Mouse (Mus musculus) olfactory bulb, adult 2 months (tissue): ENCODE measurements around the gene Bag3.

Experiments
- CTCF ChIP-seq: fragments of 200-500 bp; IDR thresholded peaks from 2 replicates; pipeline ENCODE4 v1.5.1; 2012; ENCODE audit warnings: low read depth, mild to moderate bottlenecking, low read length, moderate library complexity; ENCODE audit not compliant: insufficient read depth
- POLR2A ChIP-seq: fragments of 200-500 bp; IDR thresholded peaks from 2 replicates; pipeline ENCODE4 v1.6.1; 2012; ENCODE audit warnings: mild to moderate bottlenecking, low read depth, low read length, moderate library complexity; ENCODE audit not compliant: insufficient read depth

DNA sequence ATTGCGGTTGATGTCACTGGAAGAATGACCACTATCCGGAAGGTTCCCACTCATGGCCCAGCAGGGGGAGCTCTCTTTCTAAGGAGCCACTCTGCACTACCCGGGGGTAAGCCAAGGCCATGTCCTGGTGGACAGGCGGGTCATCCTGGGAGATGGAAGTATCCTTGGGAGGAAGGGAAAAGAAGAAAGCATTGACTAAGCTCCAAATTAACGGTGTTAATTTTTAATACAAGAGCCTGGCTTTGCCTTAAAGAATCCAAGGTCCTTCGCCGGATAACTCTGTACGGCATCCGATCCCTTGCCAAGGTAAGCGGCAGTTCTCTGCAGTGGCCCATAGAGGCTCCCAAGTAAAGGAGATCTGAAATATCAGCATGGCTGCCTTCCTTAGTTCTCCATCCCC is 49.1 kb upstream of the Bag3 start:
- TF ChIP-seq CTCF (peak; percentile 83), POLR2A (no peak)
